In the genomic region with DNA sequence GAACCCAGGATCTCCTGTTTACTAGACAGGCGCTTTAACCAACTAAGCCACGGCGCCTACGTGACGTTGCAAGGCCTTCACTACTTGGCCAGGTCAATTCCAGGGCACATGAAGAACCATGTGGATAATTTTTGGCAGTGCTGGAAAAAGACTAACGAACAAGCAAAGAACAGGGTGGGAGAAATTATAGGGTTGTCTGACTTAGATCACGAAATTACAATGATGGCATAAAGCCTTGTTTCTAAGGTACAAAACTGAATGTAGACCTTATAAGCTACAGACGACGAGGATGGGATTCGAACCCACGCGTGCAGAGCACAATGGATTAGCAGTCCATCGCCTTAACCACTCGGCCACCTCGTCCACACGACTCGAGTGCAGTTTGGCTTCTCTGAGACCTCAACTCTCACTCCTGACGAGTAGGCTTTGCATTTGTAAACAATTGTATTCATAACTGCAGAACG, we compare ENCODE assay signal across 8 mouse cellular contexts. TPM values are rescaled to one million over a fixed set of nuclear protein-coding genes. Genes with fewer than 3 reads are reported as not detected.
DNase-seq lines count a peak whose midpoint lies in the region; ATAC-seq and TF ChIP-seq lines count a peak whose summit lies in the region.

No protein-coding gene starts in this region.

- H3K27me3 ChIP-seq in ES-Bruce4 (ENCODE audit: control insufficient read depth, insufficient read depth, low read length, poor library complexity, severe bottlenecking): no peaks in the 10 kb centered on the region
- no peaks in the 10 kb centered on the region for H3K27me3 ChIP-seq in forebrain, embryonic 14.5 days (replicated peaks; ENCODE audit: control insufficient read depth, insufficient read depth, low read length)
- H3K27me3 ChIP-seq in lung, embryonic 15.5 days: no peaks in the 10 kb centered on the region

- peak overlapping the region; percentile 53 for H3K27ac ChIP-seq in ES-Bruce4 (ENCODE audit: insufficient read depth, low read length)
- peak overlapping the region; percentile 52 for H3K27ac ChIP-seq in forebrain, embryonic 14.5 days (ENCODE audit: low read depth, low read length)
- peak overlapping the region; percentile 88 for H3K27ac ChIP-seq in lung, embryonic 15.5 days
- H3K27ac ChIP-seq in olfactory bulb, adult 2 months (ENCODE audit: insufficient read depth, low read depth, low read length): peak overlapping the region; percentile 76

- TF ChIP-seq CTCF in ES-Bruce4 (IDR thresholded peaks at IDR 0.05; ENCODE audit: low read depth, low read length): no peak
- TF ChIP-seq CTCF in olfactory bulb, adult 2 months (IDR thresholded peaks at IDR 0.05; ENCODE audit: insufficient read depth, low read depth, low read length): no peak

- no peak for TF ChIP-seq POLR2A in ES-Bruce4 (IDR thresholded peaks at IDR 0.05; ENCODE audit: insufficient read depth, low read length)
- no peak for TF ChIP-seq POLR2A in olfactory bulb, adult 2 months (IDR thresholded peaks at IDR 0.05; ENCODE audit: insufficient read depth, low read depth, low read length)

- H3K36me3 ChIP-seq in ES-Bruce4 (ENCODE audit: control insufficient read depth, insufficient read depth, low read length, poor library complexity, severe bottlenecking): no peaks in the 10 kb centered on the region
- H3K36me3 ChIP-seq in forebrain, embryonic 14.5 days (ENCODE audit: control insufficient read depth, insufficient read depth, low read length): no peaks in the 10 kb centered on the region
- no peaks in the 10 kb centered on the region for H3K36me3 ChIP-seq in lung, embryonic 15.5 days

- H3K9me3 ChIP-seq in ES-Bruce4 (replicated peaks; ENCODE audit: control insufficient read depth, insufficient read depth, low read length, poor library complexity, severe bottlenecking): no peaks in the 10 kb centered on the region
- H3K9me3 ChIP-seq in forebrain, embryonic 14.5 days (replicated peaks; ENCODE audit: control insufficient read depth, low read length): no peaks in the 10 kb centered on the region
- no peaks in the 10 kb centered on the region for H3K9me3 ChIP-seq in lung, embryonic 15.5 days

- peak overlapping the region; percentile 65 for H3K4me2 ChIP-seq in forebrain, embryonic 14.5 days (ENCODE audit: low read length)
- peak overlapping the region; percentile 95 for H3K4me2 ChIP-seq in lung, embryonic 15.5 days

- peak; percentile 57; the same call in 1 of the 2 replicates for TF ChIP-seq EP300 in ES-Bruce4 (IDR thresholded peaks at IDR 0.05; ENCODE audit: insufficient read depth, low read depth, low read length)

- peak; percentile 94 for DNase-seq in c-Kit-positive CD71-positive TER-119-positive erythroid progenitor cells, embryonic 14.5 days (ENCODE audit: low spot score)
- peak; percentile 96 for DNase-seq in forebrain, embryonic 14.5 days (ENCODE audit: low spot score)
- DNase-seq in heart, postnatal 36 days: peak; percentile 98 to 99
- DNase-seq in layer of hippocampus, adult 8-10 months (ENCODE audit: low spot score in 2 of 2): peak; percentile 94 to 98
- peak; percentile 82 to 92 for DNase-seq in thymus, adult 18-20 months

- peak overlapping the region; percentile 83 for H3K9ac ChIP-seq in ES-Bruce4 (ENCODE audit: low read depth, poor library complexity, severe bottlenecking)
- no peak overlapping the region; the same call in 1 of the 2 replicates for H3K9ac ChIP-seq in forebrain, embryonic 14.5 days (ENCODE audit: low read length)
- H3K9ac ChIP-seq in lung, embryonic 15.5 days: peak overlapping the region; percentile 45

- intact Hi-C loops in heart, postnatal 36 days (cut with DNase I): loop anchor here (1.0 to 5.0 kb wide), 4 partner anchors 21 to 185 kb away; no protein-coding TSS in a partner anchor

- WGBS in forebrain, embryonic 14.5 days: under 1% methylated on average over 19 of the region's 19 CpGs
- WGBS in lung, embryonic 15.5 days: under 1% methylated on average over 19 of the region's 19 CpGs
- under 1% methylated on average over 19 of the region's 19 CpGs for WGBS in olfactory bulb, adult 2 months

- H3K4me3 ChIP-seq in ES-Bruce4 (ENCODE audit: low read depth, low read length): peak overlapping the region; percentile 92
- H3K4me3 ChIP-seq in forebrain, embryonic 14.5 days (ENCODE audit: low read depth, low read length): peak overlapping the region; percentile 54
- H3K4me3 ChIP-seq in lung, embryonic 15.5 days: peak overlapping the region; percentile 79
- H3K4me3 ChIP-seq in olfactory bulb, adult 2 months (ENCODE audit: insufficient read depth, low read depth, low read length): peak overlapping the region; percentile 44

- H3K4me1 ChIP-seq in ES-Bruce4 (ENCODE audit: control insufficient read depth, insufficient read depth, low read length): no peaks in the 10 kb centered on the region
- peaks cover 21% of the 10 kb centered on the region for H3K4me1 ChIP-seq in forebrain, embryonic 14.5 days (ENCODE audit: control insufficient read depth, insufficient read depth, low read length)
- H3K4me1 ChIP-seq in lung, embryonic 15.5 days: peaks cover 54% of the 10 kb centered on the region
- peaks cover 25% of the 10 kb centered on the region for H3K4me1 ChIP-seq in olfactory bulb, adult 2 months (ENCODE audit: control insufficient read depth, insufficient read depth, low read length)

- peak; percentile 54 for ATAC-seq in forebrain, embryonic 14.5 days
- peak; percentile 37 for ATAC-seq in lung, embryonic 15.5 days (ENCODE audit: borderline replicate concordance, extremely low read depth, low FRiP score, low TSS enrichment)

RNA-seq across cellular contexts. Expression of a gene that starts 3.3 kb away (rescaled TPM):
- polyA plus RNA-seq in ES-Bruce4 (2011; ENCODE audit: insufficient read depth, insufficient read length, low read depth, missing spikeins): 4.0 and 7.0 TPM in 2 replicates
- 10.7 and 13.9 TPM in 2 replicates for polyA plus RNA-seq in forebrain, embryonic 14.5 days (2014; fragmentation: Nextera tagmentation; extraction: Ambion mirVana)
- 10 to 100 TPM; 16.0 to 17.1 TPM for total RNA-seq in heart, postnatal 36 days (2021)
- 10 to 100 TPM; 30.8 to 33.3 (median 31.5) TPM for total RNA-seq in layer of hippocampus, adult 8-10 months (2022)
- 9.1 and 10.3 TPM in 2 replicates for polyA plus RNA-seq in lung, embryonic 15.5 days (2015; fragmentation: Nextera tagmentation; extraction: Ambion mirVana)
- not detected in 2 replicates for polyA plus RNA-seq in olfactory bulb, adult 2 months (2012; ENCODE audit: insufficient read depth, insufficient read length, low replicate concordance, missing spikeins)

RNA-seq across cellular contexts. Expression of a gene that starts 7.8 kb away (rescaled TPM):
- 17.1 and 24.7 TPM in 2 replicates for polyA plus RNA-seq in ES-Bruce4 (2011; ENCODE audit: insufficient read depth, insufficient read length, low read depth, missing spikeins)
- 45.2 and 49.6 TPM in 2 replicates for polyA plus RNA-seq in forebrain, embryonic 14.5 days (2014; fragmentation: Nextera tagmentation; extraction: Ambion mirVana)
- 1 to 10 TPM; 4.2 to 6.1 TPM for total RNA-seq in heart, postnatal 36 days (2021)
- 10 to 100 TPM; 14.8 to 21.0 (median 19.0) TPM for total RNA-seq in layer of hippocampus, adult 8-10 months (2022)
- polyA plus RNA-seq in lung, embryonic 15.5 days (2015; fragmentation: Nextera tagmentation; extraction: Ambion mirVana): 69.3 and 71.1 TPM in 2 replicates
- not detected in 2 replicates for polyA plus RNA-seq in olfactory bulb, adult 2 months (2012; ENCODE audit: insufficient read depth, insufficient read length, low replicate concordance, missing spikeins)

RNA-seq across cellular contexts. Expression of a gene that starts 17.3 kb away (rescaled TPM):
- polyA plus RNA-seq in ES-Bruce4 (2011; ENCODE audit: insufficient read depth, insufficient read length, low read depth, missing spikeins): 108 and 121 TPM in 2 replicates
- 69.2 and 74.0 TPM in 2 replicates for polyA plus RNA-seq in forebrain, embryonic 14.5 days (2014; fragmentation: Nextera tagmentation; extraction: Ambion mirVana)
- 1 to 10 TPM in 1 of 2 experiments, under 1 TPM in 1; 0.72 to 1.2 TPM for total RNA-seq in heart, postnatal 36 days (2021)
- 1 to 10 TPM in 2 of 4 experiments, under 1 TPM in 2; 0.52 to 1.6 (median 0.88) TPM for total RNA-seq in layer of hippocampus, adult 8-10 months (2022)
- polyA plus RNA-seq in lung, embryonic 15.5 days (2015; fragmentation: Nextera tagmentation; extraction: Ambion mirVana): 207 and 211 TPM in 2 replicates
- polyA plus RNA-seq in olfactory bulb, adult 2 months (2012; ENCODE audit: insufficient read depth, insufficient read length, low replicate concordance, missing spikeins): not detected in 2 replicates

RNA-seq across cellular contexts. Expression of a gene that starts 25.5 kb away (rescaled TPM):
- 39.5 and 41.6 TPM in 2 replicates for polyA plus RNA-seq in ES-Bruce4 (2011; ENCODE audit: insufficient read depth, insufficient read length, low read depth, missing spikeins)
- 124 and 188 TPM in 2 replicates for polyA plus RNA-seq in forebrain, embryonic 14.5 days (2014; fragmentation: Nextera tagmentation; extraction: Ambion mirVana)
- total RNA-seq in heart, postnatal 36 days (2021): 10 to 100 TPM; 50.5 to 72.7 TPM
- 100 to 1,000 TPM; 926 to 962 (median 934) TPM for total RNA-seq in layer of hippocampus, adult 8-10 months (2022)
- 61.6 and 66.6 TPM in 2 replicates for polyA plus RNA-seq in lung, embryonic 15.5 days (2015; fragmentation: Nextera tagmentation; extraction: Ambion mirVana)
- polyA plus RNA-seq in olfactory bulb, adult 2 months (2012; ENCODE audit: insufficient read depth, insufficient read length, low replicate concordance, missing spikeins): 348 and 768 TPM in 2 replicates

RNA-seq across cellular contexts. Expression of a gene that starts 32.2 kb away (rescaled TPM):
- 25.0 and 29.3 TPM in 2 replicates for polyA plus RNA-seq in ES-Bruce4 (2011; ENCODE audit: insufficient read depth, insufficient read length, low read depth, missing spikeins)
- polyA plus RNA-seq in forebrain, embryonic 14.5 days (2014; fragmentation: Nextera tagmentation; extraction: Ambion mirVana): 6.8 and 11.6 TPM in 2 replicates
- total RNA-seq in heart, postnatal 36 days (2021): 10 to 100 TPM; 34.2 to 82.1 TPM
- total RNA-seq in layer of hippocampus, adult 8-10 months (2022): 100 to 1,000 TPM in 2 of 4 experiments, 10 to 100 TPM in 2; 91.2 to 107 (median 97.7) TPM
- 21.7 and 24.0 TPM in 2 replicates for polyA plus RNA-seq in lung, embryonic 15.5 days (2015; fragmentation: Nextera tagmentation; extraction: Ambion mirVana)
- polyA plus RNA-seq in olfactory bulb, adult 2 months (2012; ENCODE audit: insufficient read depth, insufficient read length, low replicate concordance, missing spikeins): not detected in 2 replicates

Comparison
In these comparisons a context has a peak if more than half of its experiments do, and no peak if none do; other contexts are left out.
1. Peak in every context shown above with its lines: DNase-seq, ATAC-seq, H3K4me3 ChIP-seq and H3K27ac ChIP-seq.
2. RNA of a gene that starts 7.8 kb away (polyA plus RNA-seq): 69.3 to 71.1 TPM in lung, embryonic 15.5 days, 45.2 to 49.6 TPM in forebrain, embryonic 14.5 days and 17.1 to 24.7 TPM in ES-Bruce4; not detected in olfactory bulb, adult 2 months; every median in the first group is over 10 times any median in the second.
3. RNA of a gene that starts 17.3 kb away (polyA plus RNA-seq): 207 to 211 TPM in lung, embryonic 15.5 days, 108 to 121 TPM in ES-Bruce4 and 69.2 to 74.0 TPM in forebrain, embryonic 14.5 days; not detected in olfactory bulb, adult 2 months; every median in the first group is over 10 times any median in the second.